Mouse (Mus musculus): ENCODE measurements around the gene Kcnk12.

GRCm38 (mm10) chr17:87788216-87788615 lies 9.6 kb downstream of the Kcnk12 start:
- TF ChIP-seq HCFC1 (IDR thresholded peaks at IDR 0.05; ENCODE audit: low read depth, low read length), result no peak
- TF ChIP-seq E2F4 (IDR thresholded peaks at IDR 0.05; ENCODE audit: insufficient replicate concordance, low read depth, low read length), result no peak
- no peak for TF ChIP-seq CTCF (conservative IDR thresholded peaks at IDR 0.05 in 1 of 2, IDR thresholded peaks at IDR 0.05 in 1 of 2; ENCODE audit: low read depth in 2 of 2, low read length in 2 of 2)
- no peak for TF ChIP-seq POLR2A (IDR thresholded peaks at IDR 0.05; ENCODE audit: low read depth, low read length)
- TF ChIP-seq MXI1 (IDR thresholded peaks at IDR 0.05; ENCODE audit: low read depth, low read length), result no peak
- no peak for TF ChIP-seq UBTF (IDR thresholded peaks at IDR 0.05; ENCODE audit: low read depth, low read length)
- TF ChIP-seq PAX5 (IDR thresholded peaks at IDR 0.05; ENCODE audit: low read length), result no peak
- no peak for TF ChIP-seq MAFK (IDR thresholded peaks at IDR 0.05; ENCODE audit: insufficient replicate concordance, low read length)
- no peak for TF ChIP-seq MAZ (IDR thresholded peaks at IDR 0.05; ENCODE audit: low read depth, low read length)
- TF ChIP-seq KAT2A (IDR thresholded peaks at IDR 0.05; ENCODE audit: insufficient replicate concordance, low read length), result no peak
- no peak for TF ChIP-seq MAX (IDR thresholded peaks at IDR 0.05; ENCODE audit: low read length)
- no peak for TF ChIP-seq IRF4 (IDR thresholded peaks at IDR 0.05; ENCODE audit: low read depth, low read length)
